Mouse (Mus musculus) adipocyte (in vitro differentiated cells): ENCODE results near the gene Fitm2.

ENCODE experiments used
- DNase-seq: peaks from one replicate; pipeline ENCODE4 v3.0.0-alpha.2; 2016; ENCODE audit warnings: low spot score

The Fitm2 gene

DNA sequence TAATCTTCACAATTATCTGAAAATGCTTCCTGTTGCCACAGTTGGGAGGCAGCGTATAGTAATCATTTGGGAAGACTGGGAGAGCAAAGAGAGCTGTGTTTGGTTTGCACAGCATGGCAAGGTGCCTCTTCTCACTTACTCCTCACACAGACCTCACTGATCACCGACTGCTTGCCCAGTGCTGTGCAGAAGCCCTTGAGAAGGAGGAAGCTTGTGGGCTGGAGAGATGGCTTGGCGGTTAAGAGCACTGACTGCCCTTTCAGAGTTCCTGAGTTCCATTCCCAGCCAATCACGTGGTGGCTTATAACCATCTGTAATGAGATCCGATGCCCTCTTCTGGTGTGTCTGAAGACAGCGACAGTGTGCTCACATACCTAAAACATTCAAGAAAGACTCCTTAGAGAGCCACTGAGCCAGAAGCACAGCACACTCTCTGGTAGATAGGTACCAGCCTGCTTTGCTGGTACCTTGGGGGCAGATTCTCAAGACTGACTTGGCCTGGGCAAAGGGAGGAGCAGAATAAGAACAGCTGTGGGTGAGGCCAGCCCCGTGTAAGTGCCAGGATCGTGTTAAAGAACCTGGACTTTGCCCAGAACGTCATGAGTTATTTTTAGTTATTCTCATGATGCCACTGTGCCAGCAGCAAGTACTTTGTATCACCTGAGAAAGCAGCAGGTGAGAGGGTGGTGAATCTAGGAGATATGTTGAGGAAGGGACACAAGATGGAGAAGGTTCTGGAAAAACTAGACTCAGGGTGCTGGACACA lies 49.4 kb downstream of the Fitm2 start:
- no peak for DNase-seq

DNA sequence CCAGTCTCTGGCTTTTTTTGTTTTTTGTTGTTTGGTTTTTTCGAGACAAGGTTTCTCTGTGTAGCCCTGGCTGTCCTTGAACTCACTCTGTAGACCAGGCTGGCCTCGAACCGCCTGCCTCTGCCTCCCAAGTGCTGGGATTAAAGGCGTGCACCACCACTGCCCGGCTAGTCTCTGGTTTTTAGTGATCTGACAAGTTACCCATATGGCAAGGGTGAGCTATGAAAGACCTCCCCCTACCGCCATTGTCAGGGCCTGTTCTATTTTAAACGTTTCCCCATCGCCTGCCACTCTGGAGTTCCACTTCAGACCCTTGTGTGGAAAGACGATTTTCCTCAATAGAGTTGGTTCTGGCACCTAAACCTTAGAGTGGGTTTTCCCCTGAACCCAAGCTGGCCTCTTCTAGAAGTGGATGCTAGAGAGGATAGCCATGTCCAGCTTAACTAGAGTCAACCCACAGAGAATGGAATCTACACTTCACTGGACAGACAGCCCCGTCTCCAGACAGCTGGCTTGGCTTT lies 52.0 kb downstream of the Fitm2 start:
- no peak for DNase-seq

GRCm38 (mm10) chr2:163419346-163420045 lies 52.9 kb downstream of the Fitm2 start:
- DNase-seq = peak; percentile 100

GRCm38 (mm10) chr2:163418841-163419345 lies 53.5 kb downstream of the Fitm2 start:
- peak; percentile 58 for DNase-seq

DNA sequence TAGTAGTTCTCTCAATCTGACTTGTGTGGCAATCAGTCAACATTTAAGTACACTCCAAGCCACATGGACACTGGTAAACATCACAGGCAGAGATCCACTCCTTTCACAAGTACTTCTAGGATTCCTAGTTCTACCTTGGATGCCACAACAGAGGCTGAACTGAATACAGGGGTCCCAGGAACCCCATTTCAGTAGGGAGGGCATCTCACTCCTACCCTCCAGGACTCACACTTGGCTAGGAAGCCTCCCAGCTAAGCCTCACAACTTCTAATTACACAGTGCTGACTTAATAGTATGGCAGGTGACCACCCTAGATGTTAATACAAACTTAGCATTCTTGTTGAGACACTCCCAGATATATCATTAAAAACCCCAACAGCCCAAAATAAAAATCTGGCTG lies 54.6 kb downstream of the Fitm2 start:
- no peak for DNase-seq

GRCm38 (mm10) chr2:163417026-163417425 lies 55.4 kb downstream of the Fitm2 start:
- DNase-seq = no peak
